Mouse (Mus musculus) cerebellum, adult 2 months (tissue): ENCODE measurements around the gene Platr17. TPM values are rescaled to one million over a fixed set of nuclear protein-coding genes. Genes with fewer than 3 reads are reported as not detected.

Source experiments
- DNase-seq, 2 experiments: peaks; one replicate each; pipeline ENCODE4 v3.0.0; 2021
- H3K27ac ChIP-seq: fragments of 200-500 bp; 2 replicates; pipeline ENCODE4 v1.5.1; 2012; ENCODE audit warnings: low read length, control low read depth, inconsistent platforms; ENCODE audit not compliant: insufficient read depth
- H3K27me3 ChIP-seq: fragments of 200-500 bp; 2 replicates; pipeline ENCODE4 v1.6.1; 2012; ENCODE audit warnings: inconsistent platforms, mild to moderate bottlenecking, low read length, moderate library complexity; ENCODE audit not compliant: control insufficient read depth, insufficient read depth
- H3K4me1 ChIP-seq: fragments of 200-500 bp; 2 replicates; pipeline ENCODE4 v1.6.1; 2011; ENCODE audit warnings: low read length; ENCODE audit not compliant: control insufficient read depth, insufficient read depth
- H3K4me3 ChIP-seq: fragments of 200-500 bp; replicated peaks from 2 replicates; pipeline ENCODE3; 2011; ENCODE audit warnings: mild to moderate bottlenecking, low read depth, low read length, control low read depth; ENCODE audit not compliant: insufficient read depth
- CTCF ChIP-seq: fragments of 200-500 bp; IDR thresholded peaks from 2 replicates; pipeline ENCODE4 v1.5.1; 2011; ENCODE audit warnings: low read depth, mild to moderate bottlenecking, control low read depth, low read length, moderate library complexity, borderline replicate concordance; ENCODE audit not compliant: insufficient read depth
- POLR2A ChIP-seq: fragments of 200-500 bp; IDR thresholded peaks from 2 replicates; pipeline ENCODE4 v1.6.1; 2011; ENCODE audit warnings: low read length, control low read depth, borderline replicate concordance; ENCODE audit not compliant: insufficient read depth
- WGBS: fragments of 180-500 bp; shearing (Covaris S2); methylation state at CpG from one replicate; pipeline ENCODE4 v1.1.7; 2018; 5-methylcytosine and 5-hydroxymethylcytosine counted together
- polyA plus RNA-seq: library from polyadenylated mRNA; depleted of rRNA; stranded (reverse); fragments of >200 nt; gene quantifications from 2 replicates; pipeline ENCODE4 v1.2.3, GENCODE M21; 2012

Gene Platr17
- polyA plus RNA-seq, 1 experiment, result 0.65 TPM

DNA sequence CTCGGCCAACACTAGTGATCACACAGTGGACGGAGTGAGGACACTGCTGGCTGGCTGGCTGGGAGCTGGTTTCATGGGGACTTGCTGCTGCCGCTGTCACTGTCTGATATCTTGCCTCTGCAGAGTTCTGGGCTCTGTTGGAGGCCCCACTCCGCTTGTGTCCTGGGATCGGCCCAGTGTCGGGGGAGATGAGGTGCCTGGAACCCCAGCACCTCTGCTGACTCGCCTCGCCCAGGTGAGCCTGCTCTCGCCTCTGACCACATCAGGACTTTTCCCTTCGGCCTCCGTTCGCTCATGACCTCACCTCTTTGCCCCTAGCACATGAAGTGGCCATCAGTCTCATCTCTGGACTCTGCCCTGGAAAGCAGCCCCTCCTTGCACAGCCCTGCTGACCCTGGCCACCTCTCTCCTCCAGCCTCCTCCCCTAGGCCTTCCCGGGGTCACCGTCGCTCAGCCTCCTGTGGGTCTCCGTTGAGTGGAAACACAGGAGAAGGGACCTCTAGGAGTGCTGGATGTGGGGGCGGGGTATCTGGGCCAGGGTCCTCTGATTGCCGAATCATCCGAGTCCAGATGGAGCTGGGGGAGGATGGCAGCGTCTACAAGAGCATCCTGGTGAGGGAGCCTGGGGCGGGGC lies 30.6 kb downstream of the Platr17 start:
- WGBS, result 83% methylated on average over 21 of the region's 21 CpGs

GRCm38 (mm10) chr17:33936993-33937392 lies 32.1 kb downstream of the Platr17 start:
- no peak for DNase-seq
- Histone ChIP-seq H3K27ac (no peak overlapping the region), H3K4me1 (peaks cover 5% of the 10 kb centered on the region; the same call in 1 of the 2 replicates), H3K4me3 (no peak overlapping the region), H3K27me3 (no peaks in the 10 kb centered on the region)
- no peak for TF ChIP-seq CTCF
- no peak for TF ChIP-seq POLR2A
- 77% methylated on average over 15 of the region's 15 CpGs for WGBS

More for the DNA sequence above, 30.6 kb downstream of the Platr17 start:
- no peak overlapping the region for H3K27ac ChIP-seq
- H3K27me3 ChIP-seq, result no peaks in the 10 kb centered on the region
- TF ChIP-seq POLR2A (no peak), CTCF (no peak)
- no peak overlapping the region for H3K4me3 ChIP-seq
- DNase-seq, result no peak
- H3K4me1 ChIP-seq, result peaks cover 5% of the 10 kb centered on the region; the same call in 1 of the 2 replicates

GRCm38 (mm10) chr17:33938783-33939182 lies 33.8 kb downstream of the Platr17 start:
- no peak for TF ChIP-seq POLR2A
- TF ChIP-seq CTCF, result no peak
- Histone ChIP-seq H3K4me3 (peak overlapping the region; percentile 7), H3K27ac (no peak overlapping the region), H3K4me1 (peaks cover 5% of the 10 kb centered on the region; the same call in 1 of the 2 replicates), H3K27me3 (no peaks in the 10 kb centered on the region)
- WGBS, result 83% methylated on average over 11 of the region's 11 CpGs
- no peak for DNase-seq

DNA sequence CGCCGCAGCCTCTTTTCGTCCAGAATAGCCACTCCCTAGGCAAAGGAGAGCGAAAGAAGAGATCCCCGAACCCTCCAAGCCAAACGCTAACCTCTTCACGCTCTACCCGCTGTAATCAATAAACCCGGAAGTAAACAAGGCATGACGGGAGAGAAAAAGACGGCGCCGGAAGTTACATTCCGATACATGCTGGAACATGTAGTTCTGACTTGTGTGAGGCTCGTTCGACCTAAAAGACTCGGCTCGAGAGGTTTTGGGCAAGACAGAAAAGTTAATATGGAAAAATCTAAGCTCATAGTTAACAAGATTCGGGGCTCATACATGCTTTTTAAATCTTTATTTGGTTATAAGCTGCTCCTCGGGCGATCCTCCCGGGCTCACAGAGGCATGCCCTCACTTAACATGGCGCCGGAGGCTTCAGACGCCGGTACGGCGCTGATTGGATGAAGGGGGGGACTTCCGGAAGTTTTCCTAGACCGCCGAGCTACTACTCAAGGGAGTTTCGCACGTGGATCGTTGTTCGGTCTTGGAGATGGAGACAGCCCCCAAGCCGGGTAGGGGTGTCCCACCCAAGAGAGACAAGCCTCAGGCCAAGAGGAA lies 35.4 kb downstream of the Platr17 start, which contains the start of the genes Pfdn6 and Wdr46:
Gene Pfdn6 (minus strand): TSS at position 138 of the 600 bp plus-strand sequence.
Gene Wdr46 (plus strand): TSS at position 455 of the 600 bp plus-strand sequence.
- H3K27me3 ChIP-seq, result no peaks in the 10 kb centered on the region

DNA sequence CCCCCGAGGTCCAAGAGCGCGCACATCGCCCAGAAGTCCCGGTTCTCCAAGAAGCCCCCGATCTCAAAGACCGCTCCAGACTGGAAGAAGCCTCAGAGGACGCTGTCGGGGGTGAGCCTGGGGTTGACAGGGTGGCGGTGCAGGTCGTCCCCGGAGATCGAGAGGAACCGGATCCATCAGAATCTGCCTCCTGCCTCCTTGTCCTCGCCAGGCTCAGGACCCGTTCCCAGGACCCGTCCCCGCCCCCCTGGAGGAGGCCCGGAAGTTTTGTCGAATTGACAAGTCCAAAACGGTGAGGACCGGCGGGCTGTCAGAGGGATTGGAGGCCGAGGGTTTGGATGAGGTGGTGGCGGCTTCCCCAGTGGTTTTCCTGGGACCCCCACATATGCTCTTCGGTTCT lies 36.0 kb downstream of the Platr17 start:
- TF ChIP-seq POLR2A (no peak), CTCF (no peak)
- WGBS, result 3% methylated on average over 26 of the region's 26 CpGs
- H3K4me1 ChIP-seq, result peaks cover 5% of the 10 kb centered on the region; the same call in 1 of the 2 replicates
- no peak overlapping the region for H3K27ac ChIP-seq
- H3K4me3 ChIP-seq, result peak overlapping the region; percentile 91
- H3K27me3 ChIP-seq, result no peaks in the 10 kb centered on the region
- DNase-seq, result no peak

More for the DNA sequence above, 35.4 kb downstream of the Platr17 start, which contains the start of the genes Pfdn6 and Wdr46:
- TF ChIP-seq CTCF, result no peak
- TF ChIP-seq POLR2A, result peak; percentile 79; the same call in 1 of the 2 replicates
- Histone ChIP-seq H3K27ac (peak within 1 kb of the TSS; percentile 59), H3K4me1 (peaks cover 5% of the 10 kb centered on the region; the same call in 1 of the 2 replicates), H3K4me3 (peak within 1 kb of the TSS; percentile 91)
- under 1% methylated on average over 36 of the region's 36 CpGs for WGBS
- peak; percentile 87 to 88 for DNase-seq

DNA sequence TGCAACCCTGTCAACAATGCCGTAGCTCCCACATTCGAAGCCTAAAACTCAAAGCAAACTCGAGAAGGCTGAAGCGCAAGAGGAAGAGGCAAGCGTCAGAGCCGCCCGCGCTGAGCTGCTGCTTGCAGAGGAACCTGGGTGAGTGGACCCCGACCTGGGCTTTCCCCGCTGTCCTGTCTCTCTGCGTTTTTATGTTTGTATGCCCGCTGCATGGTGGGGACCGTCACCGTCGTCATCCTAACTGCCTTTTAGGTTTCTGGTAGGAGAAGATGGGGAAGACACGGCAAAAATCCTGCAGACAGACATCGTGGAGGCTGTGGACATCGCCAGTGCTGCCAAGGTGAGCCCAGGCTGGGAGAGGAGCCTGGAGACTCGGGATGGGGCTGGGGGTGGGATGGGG lies 36.4 kb downstream of the Platr17 start:
- no peaks in the 10 kb centered on the region for H3K27me3 ChIP-seq
- no peak for TF ChIP-seq CTCF
- no peak overlapping the region for H3K27ac ChIP-seq
- WGBS, result 58% methylated on average over 19 of the region's 19 CpGs
- peaks cover 5% of the 10 kb centered on the region; the same call in 1 of the 2 replicates for H3K4me1 ChIP-seq
- DNase-seq, result no peak
- peak overlapping the region; percentile 91 for H3K4me3 ChIP-seq

DNA sequence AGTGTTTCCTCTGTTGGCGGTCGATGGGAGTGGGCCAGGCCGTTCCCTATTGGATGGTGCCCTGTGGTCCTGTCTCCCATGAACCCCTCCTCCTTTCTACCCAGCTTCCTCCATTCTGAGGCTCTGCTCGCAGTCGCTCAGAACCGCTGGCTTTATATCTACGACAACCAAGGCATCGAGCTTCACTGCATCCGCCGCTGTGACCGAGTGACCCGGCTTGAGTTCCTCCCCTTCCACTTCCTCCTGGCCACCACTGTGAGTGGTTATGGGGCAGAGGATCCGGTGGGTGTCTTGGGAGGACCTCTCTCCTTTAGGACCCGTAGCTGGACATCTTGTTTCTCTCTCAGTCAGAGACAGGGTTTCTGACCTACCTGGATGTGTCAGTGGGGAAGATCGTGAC lies 38.5 kb downstream of the Platr17 start:
- TF ChIP-seq CTCF (no peak), POLR2A (no peak)
- no peak overlapping the region for H3K27ac ChIP-seq
- no peak for DNase-seq
- peaks cover 5% of the 10 kb centered on the region; the same call in 1 of the 2 replicates for H3K4me1 ChIP-seq
- no peaks in the 10 kb centered on the region for H3K27me3 ChIP-seq
- H3K4me3 ChIP-seq, result no peak overlapping the region
- 88% methylated on average over 15 of the region's 15 CpGs for WGBS
